Mouse (Mus musculus) limb, embryonic 14.5 days (tissue): Measurements from ENCODE around the gene Gm8890. TPM values are rescaled to one million over a fixed set of nuclear protein-coding genes. Genes with fewer than 3 reads are reported as not detected.
"Not testable (repeated sequence)": the region's sequence is repeated elsewhere in the genome, so short reads cannot be mapped to it uniquely, and the experiment has no call there.

Experiments used
- ATAC-seq: fragments of 200-750 bp; cut with Nextera tagmentation; 2 replicates; pipeline ENCODE4 v1.8.0; 2017; ENCODE audit warnings: low read depth, moderate number of reproducible peaks, moderate TSS enrichment; ENCODE audit not compliant: low FRiP score
- DNase-seq: peaks from one replicate; pipeline ENCODE4 v3.0.0-alpha.2; 2015; ENCODE audit warnings: low spot score
- H3K27ac ChIP-seq: fragments of 300-500 bp; sonication (generic); replicated peaks from 2 replicates; pipeline ENCODE4 v1.5.1; 2014; ENCODE audit warnings: low read depth, mild to moderate bottlenecking, low read length, moderate library complexity, mixed read lengths
- H3K27me3 ChIP-seq: fragments of 300-500 bp; sonication (generic); 2 replicates; pipeline ENCODE4 v1.6.1; 2014; ENCODE audit warnings: low read length, mixed read lengths; ENCODE audit not compliant: control insufficient read depth, insufficient read depth
- H3K36me3 ChIP-seq: fragments of 300-500 bp; sonication (generic); 2 replicates; pipeline ENCODE4 v1.6.1; 2014; ENCODE audit warnings: mild to moderate bottlenecking, low read length, moderate library complexity, mixed read lengths; ENCODE audit not compliant: control insufficient read depth, insufficient read depth
- H3K4me1 ChIP-seq: fragments of 300-500 bp; sonication (generic); 2 replicates; pipeline ENCODE4 v1.6.1; 2014; ENCODE audit warnings: antibody characterized with exemption, low read length, mixed read lengths; ENCODE audit not compliant: control insufficient read depth, insufficient read depth
- H3K4me2 ChIP-seq: fragments of 300-500 bp; sonication (generic); replicated peaks from 2 replicates; pipeline ENCODE4 v1.6.1; 2014; ENCODE audit warnings: low read depth, mild to moderate bottlenecking, low read length, moderate library complexity; ENCODE audit not compliant: severe bottlenecking
- H3K4me3 ChIP-seq: fragments of 300-500 bp; sonication (generic); replicated peaks from 2 replicates; pipeline ENCODE4 v1.5.1; 2014; ENCODE audit warnings: low read length
- H3K9ac ChIP-seq: fragments of 300-500 bp; sonication (generic); 2 replicates; pipeline ENCODE4 v1.6.1; 2014; ENCODE audit warnings: mild to moderate bottlenecking, low read depth, low read length, moderate library complexity; ENCODE audit not compliant: severe bottlenecking
- H3K9me3 ChIP-seq: fragments of 300-500 bp; sonication (generic); 2 replicates; pipeline ENCODE4 v1.6.1; 2016; ENCODE audit warnings: low read length; ENCODE audit not compliant: control insufficient read depth
- WGBS: fragments of 180-500 bp; shearing (Covaris S2); extraction: QIAGEN DNeasy Blood & Tissue Kit; methylation state at CpG from one replicate; pipeline ENCODE4 v1.1.7; 2014; 5-methylcytosine and 5-hydroxymethylcytosine counted together
- polyA plus RNA-seq, 2 experiments: library from polyadenylated mRNA; depleted of rRNA in 1 of 2; stranded (reverse) in 1 of 2; unstranded in 1 of 2; fragments of >200 nt; fragmentation: Nextera tagmentation in 1 of 2; extraction: Ambion mirVana in 1 of 2; gene quantifications; 2 replicates each; pipeline versions ENCODE4 v1.2.1 to v1.2.3; 2012 to 2014

Gene Gm8890
- polyA plus RNA-seq (2012; rRNA removed) (0.14 TPM in 1 of 2 replicates, not detected in the other), polyA plus RNA-seq (2014; fragmentation: Nextera tagmentation; extraction: Ambion mirVana) (not detected in 2 replicates)

- not testable (repeated sequence) for H3K36me3 ChIP-seq, DNase-seq, H3K27me3 ChIP-seq, H3K27ac ChIP-seq, H3K4me3 ChIP-seq, H3K4me2 ChIP-seq, ATAC-seq, H3K9ac ChIP-seq, H3K9me3 ChIP-seq, H3K4me1 ChIP-seq
- WGBS = no CpG with 5 or more reads among the region's 2 CpGs
Measured at GRCm38 (mm10) chr5:11255733-11256132, at the start of gene Gm8890. Gene Gm8890 (plus strand): TSS chr5:11256033.

DNA sequence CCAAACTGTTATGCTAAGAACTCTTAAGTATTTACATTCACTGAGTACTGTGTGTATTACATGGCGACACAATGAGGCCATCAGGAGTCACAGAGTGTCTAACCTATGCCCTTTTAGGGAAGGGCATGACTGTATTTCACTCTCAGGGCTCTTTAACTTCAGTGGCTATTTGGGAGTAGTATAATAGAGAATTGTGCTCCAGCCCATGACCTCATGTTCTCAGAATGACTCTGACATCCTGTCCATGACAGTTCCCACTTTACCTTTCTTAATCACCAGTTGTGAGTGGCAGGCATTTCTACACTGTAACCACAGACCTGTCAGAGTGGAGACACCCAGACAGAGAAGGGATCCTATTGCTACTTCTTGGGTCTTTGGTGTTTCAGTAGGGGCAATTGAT, 388 bp downstream of the Gm8890 start:
- not testable (repeated sequence) for H3K9me3 ChIP-seq, H3K4me2 ChIP-seq, ATAC-seq, H3K27me3 ChIP-seq, H3K27ac ChIP-seq, H3K4me1 ChIP-seq, H3K9ac ChIP-seq, H3K36me3 ChIP-seq, H3K4me3 ChIP-seq, DNase-seq
- 57% methylated on average over 1 of the region's 1 CpGs for WGBS

Other genes with a start within 250 kb of the Gm8890 start
- gene Gm8879, start 128.4 kb upstream of the Gm8890 start, polyA plus RNA-seq (2012; rRNA removed) = not detected in 2 replicates
- not detected in 2 replicates for gene Gm8879, start 128.4 kb upstream of the Gm8890 start, polyA plus RNA-seq (2014; fragmentation: Nextera tagmentation; extraction: Ambion mirVana)
- not detected in 2 replicates for gene Gm5861, start 73.0 kb upstream of the Gm8890 start, polyA plus RNA-seq (2012; rRNA removed)
- gene Gm5861, start 73.0 kb upstream of the Gm8890 start, polyA plus RNA-seq (2014; fragmentation: Nextera tagmentation; extraction: Ambion mirVana) = not detected in 2 replicates
- not detected in 2 replicates for gene Speer1, start 85.5 kb downstream of the Gm8890 start, polyA plus RNA-seq (2012; rRNA removed)
- not detected in 2 replicates for gene Speer1, start 85.5 kb downstream of the Gm8890 start, polyA plus RNA-seq (2014; fragmentation: Nextera tagmentation; extraction: Ambion mirVana)
- not detected in 2 replicates for gene Gm8897, start 160.4 kb downstream of the Gm8890 start, polyA plus RNA-seq (2012; rRNA removed)
- gene Gm8897, start 160.4 kb downstream of the Gm8890 start, polyA plus RNA-seq (2014; fragmentation: Nextera tagmentation; extraction: Ambion mirVana) = not detected in 2 replicates
- gene Gm8906, start 246.7 kb downstream of the Gm8890 start, polyA plus RNA-seq (2012; rRNA removed) = not detected in 2 replicates
- not detected in 2 replicates for gene Gm8906, start 246.7 kb downstream of the Gm8890 start, polyA plus RNA-seq (2014; fragmentation: Nextera tagmentation; extraction: Ambion mirVana)